Mouse (Mus musculus) MEL (cell line): ENCODE measurements at regions not wholly inside any gene's neighbourhood (a gene's known extent, or its start where the extent isn't known, plus 50 kb on each side); places are given as distances from the start of the nearest gene placed in this dataset.

Source experiments
- DNase-seq: peaks from one replicate; pipeline ENCODE4 v3.0.0; 2011; ENCODE audit warnings: low read depth, low spot score
- H3K27ac ChIP-seq: 2 replicates; pipeline ENCODE4 v1.5.1; 2012; ENCODE audit warnings: low read depth, mild to moderate bottlenecking, control low read depth, low read length, moderate library complexity; ENCODE audit not compliant: control insufficient read depth
- H3K27me3 ChIP-seq, 2 experiments: fragments of 150-350 bp in 1 of 2; sonication (generic) in 1 of 2; 2 replicates each; pipeline ENCODE4 v1.6.1; 2012; ENCODE audit warnings: low read length in 2 of 2, mild to moderate bottlenecking in 2 of 2, improper control_type of control experiment in 1 of 2, moderate library complexity in 1 of 2; ENCODE audit not compliant: insufficient read depth in 2 of 2, control insufficient read depth in 1 of 2
- H3K36me3 ChIP-seq, 2 experiments: 2 replicates each; pipeline ENCODE4 v1.6.1; 2012 to 2014; ENCODE audit warnings: low read length in 2 of 2, improper control_type of control experiment in 1 of 2, inconsistent platforms in 1 of 2, mild to moderate bottlenecking in 1 of 2; ENCODE audit not compliant: insufficient read depth in 2 of 2, control insufficient read depth in 1 of 2
- H3K4me1 ChIP-seq, 2 experiments: fragments of 150-350 bp in 1 of 2; sonication (generic) in 1 of 2; 2 replicates each; pipeline ENCODE4 v1.6.1; 2012; ENCODE audit warnings: low read length in 2 of 2, improper control_type of control experiment in 1 of 2, mild to moderate bottlenecking in 1 of 2; ENCODE audit not compliant: insufficient read depth in 2 of 2, control insufficient read depth in 1 of 2
- H3K4me3 ChIP-seq, 2 experiments: fragments of 150-350 bp in 1 of 2; sonication (generic) in 1 of 2; 2 replicates each; pipeline ENCODE4 v1.5.1; 2012; ENCODE audit warnings: low read depth in 2 of 2, low read length in 2 of 2, mild to moderate bottlenecking in 2 of 2, moderate library complexity in 2 of 2, control low read depth in 1 of 2, improper control_type of control experiment in 1 of 2; ENCODE audit not compliant: control insufficient read depth in 1 of 2, insufficient read depth in 1 of 2
- H3K79me2 ChIP-seq: 2 replicates; pipeline ENCODE4 v1.6.1; 2012; ENCODE audit warnings: mild to moderate bottlenecking, low read length, moderate library complexity; ENCODE audit not compliant: control insufficient read depth, poor library complexity, insufficient read depth
- H3K9ac ChIP-seq: 2 replicates; pipeline ENCODE4 v1.6.1; 2012; ENCODE audit warnings: low read depth, mild to moderate bottlenecking, control low read depth, low read length, moderate library complexity; ENCODE audit not compliant: control insufficient read depth, poor library complexity, severe bottlenecking
- H3K9me3 ChIP-seq: fragments of 150-350 bp; sonication (generic); replicated peaks from 2 replicates; pipeline ENCODE4 v1.6.1; 2012; ENCODE audit warnings: mild to moderate bottlenecking, low read length, improper control_type of control experiment, moderate library complexity; ENCODE audit not compliant: insufficient read depth
- ELF1 ChIP-seq: IDR thresholded peaks from 2 replicates; pipeline ENCODE4 v1.6.1; 2014; ENCODE audit warnings: low read depth, mild to moderate bottlenecking, inconsistent platforms, low read length, improper control_type of control experiment, moderate library complexity
- ETS1 ChIP-seq: IDR thresholded peaks from 2 replicates; pipeline ENCODE4 v1.6.1; 2012; ENCODE audit warnings: low read depth, mild to moderate bottlenecking, inconsistent platforms, low read length, improper control_type of control experiment, moderate library complexity
- JUND ChIP-seq: IDR thresholded peaks from 2 replicates; pipeline ENCODE4 v1.6.1; 2011; ENCODE audit warnings: low read depth, mild to moderate bottlenecking, improper control_type of control experiment, low read length
- KAT2A ChIP-seq: conservative IDR thresholded peaks from 2 replicates; pipeline ENCODE4 v1.6.1; 2012; ENCODE audit warnings: low read depth, low read length, improper control_type of control experiment, inconsistent platforms
- MYC ChIP-seq: IDR thresholded peaks from 2 replicates; pipeline ENCODE4 v1.6.1; 2011; ENCODE audit warnings: low read depth, mild to moderate bottlenecking, low read length, improper control_type of control experiment, moderate library complexity
- POLR2A ChIP-seq, 2 experiments: IDR thresholded peaks; 2 replicates each; pipeline ENCODE4 v1.6.1; 2011 to 2012; ENCODE audit warnings: low read length in 2 of 2, mild to moderate bottlenecking in 2 of 2, control low read depth in 1 of 2, improper control_type of control experiment in 1 of 2, low read depth in 1 of 2, moderate library complexity in 1 of 2; ENCODE audit not compliant: control insufficient read depth in 1 of 2, insufficient read depth in 1 of 2, poor library complexity in 1 of 2
- RCOR1 ChIP-seq: IDR thresholded peaks from 2 replicates; pipeline ENCODE4 v1.6.1; 2012; ENCODE audit warnings: low read depth, mild to moderate bottlenecking, inconsistent platforms, low read length, improper control_type of control experiment
- TBP ChIP-seq: IDR thresholded peaks from 2 replicates; pipeline ENCODE4 v1.8.0; 2011; ENCODE audit warnings: low read depth, low read length, improper control_type of control experiment
- USF1 ChIP-seq: IDR thresholded peaks from 2 replicates; pipeline ENCODE4 v1.6.1; 2014; ENCODE audit warnings: low read depth, mild to moderate bottlenecking, inconsistent platforms, low read length, improper control_type of control experiment, moderate library complexity
- USF2 ChIP-seq, 2 experiments: IDR thresholded peaks; 2 replicates each; pipeline ENCODE4 v1.6.1; 2011 to 2012; ENCODE audit warnings: improper control_type of control experiment in 2 of 2, low read length in 2 of 2, borderline replicate concordance in 1 of 2, inconsistent platforms in 1 of 2, low read depth in 1 of 2, mild to moderate bottlenecking in 1 of 2; ENCODE audit not compliant: insufficient read depth in 1 of 2
- ZC3H11A ChIP-seq: IDR thresholded peaks from 2 replicates; pipeline ENCODE4 v1.6.1; 2012; ENCODE audit warnings: low read depth, mild to moderate bottlenecking, inconsistent platforms, low read length, improper control_type of control experiment
- ZNF384 ChIP-seq: IDR thresholded peaks from 2 replicates; pipeline ENCODE4 v1.6.1; 2012; ENCODE audit warnings: low read depth, mild to moderate bottlenecking, inconsistent platforms, low read length, improper control_type of control experiment

DNA sequence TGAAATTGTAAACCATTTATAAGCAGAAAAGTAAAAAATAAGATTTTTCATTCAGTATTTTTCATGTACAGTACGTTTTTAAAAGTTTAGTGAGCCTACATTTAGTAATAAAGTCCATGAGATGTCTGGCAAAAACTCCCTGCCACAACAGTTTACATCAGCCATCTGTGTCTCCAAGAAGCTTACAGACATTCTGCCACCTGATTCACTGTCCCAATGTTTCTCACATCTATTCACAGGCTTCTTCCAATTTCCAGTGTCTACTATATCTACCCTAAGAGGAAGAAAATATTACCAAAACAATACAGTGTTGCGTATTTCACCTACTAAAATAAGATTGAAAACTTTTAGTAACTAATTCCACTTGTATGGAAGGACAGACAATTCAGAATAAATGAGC is 95.7 kb downstream of the Rasd2 start:
- Histone ChIP-seq H3K9me3 (no peaks in the 10 kb centered on the region), H3K27me3 (peaks cover 0 to 2% of the 10 kb centered on the region in 2 experiments; a peak in 2 of 4 replicates), H3K9ac (no peak overlapping the region), H3K27ac (no peak overlapping the region), H3K36me3 (no peaks in the 10 kb centered on the region), H3K4me3 (no peak overlapping the region), H3K4me1 (no peaks in the 10 kb centered on the region), H3K79me2 (no peaks in the 10 kb centered on the region)
- no peak for DNase-seq
- no peak for TF ChIP-seq USF2 (IDR thresholded peaks at IDR 0.05; ENCODE audit: borderline replicate concordance in 1 of 2, insufficient read depth in 1 of 2, low read depth in 1 of 2, low read length in 2 of 2)
- TF ChIP-seq ZC3H11A: no peak
- no peak for TF ChIP-seq ELF1
- TF ChIP-seq USF1: no peak
- TF ChIP-seq POLR2A (IDR thresholded peaks at IDR 0.05; ENCODE audit: control insufficient read depth in 1 of 2, insufficient read depth in 1 of 2, low read depth in 1 of 2, low read length in 2 of 2, poor library complexity in 1 of 2): no peak

DNA sequence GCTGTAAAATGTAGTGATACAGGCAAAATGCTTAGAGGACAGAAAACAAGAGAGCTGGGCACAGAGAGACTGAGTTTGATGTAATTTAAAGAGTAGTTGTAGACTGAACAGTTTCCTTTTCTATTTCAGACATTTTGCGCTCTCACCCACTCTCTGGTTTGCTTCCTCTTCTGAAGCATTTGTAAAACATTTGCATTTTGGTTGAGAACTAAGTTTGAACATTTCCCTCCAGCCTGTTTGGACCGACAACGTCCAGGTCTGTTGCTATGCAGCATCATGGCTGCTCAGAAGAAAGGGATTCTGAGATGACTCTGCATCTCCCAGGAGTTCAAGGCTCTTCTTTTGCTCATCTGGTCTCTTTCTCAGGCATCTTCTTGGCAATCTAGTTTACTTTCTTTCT is 78.2 kb downstream of the Rasd2 start:
- no peak overlapping the region for H3K27ac ChIP-seq
- no peak overlapping the region for H3K9ac ChIP-seq
- H3K4me1 ChIP-seq: no peaks in the 10 kb centered on the region
- no peaks in the 10 kb centered on the region for H3K9me3 ChIP-seq
- H3K79me2 ChIP-seq: no peaks in the 10 kb centered on the region
- DNase-seq: no peak
- no peaks in the 10 kb centered on the region for H3K27me3 ChIP-seq
- TF ChIP-seq ETS1 (no peak), RCOR1 (no peak), TBP (no peak), JUND (no peak), POLR2A (IDR thresholded peaks at IDR 0.05; ENCODE audit: control insufficient read depth in 1 of 2, insufficient read depth in 1 of 2, low read depth in 1 of 2, low read length in 2 of 2, poor library complexity in 1 of 2) (no peak), ZNF384 (no peak), KAT2A (no peak), ELF1 (no peak)
- no peak overlapping the region for H3K4me3 ChIP-seq
- H3K36me3 ChIP-seq: no peaks in the 10 kb centered on the region

DNA sequence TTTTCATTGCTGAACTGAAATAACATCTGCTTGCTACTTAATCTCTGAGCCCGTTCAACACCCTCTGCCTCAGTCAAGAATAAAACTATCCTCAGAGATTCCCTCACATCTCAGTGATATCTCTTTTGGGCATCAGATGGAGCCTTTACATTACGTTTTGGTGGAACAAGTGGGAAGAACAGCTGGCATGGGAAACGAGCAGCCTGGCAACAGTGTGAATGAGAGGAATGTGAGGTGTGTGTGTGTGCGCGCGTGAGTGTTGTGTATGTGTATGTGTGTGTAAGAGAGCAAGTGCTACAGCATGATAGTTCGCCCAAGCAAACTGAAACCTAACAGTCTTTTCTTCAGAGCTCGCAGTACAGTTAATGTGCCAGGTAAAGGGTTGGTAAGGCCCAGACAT is 76.2 kb downstream of the Rasd2 start:
- Histone ChIP-seq H3K36me3 (no peaks in the 10 kb centered on the region), H3K9me3 (no peaks in the 10 kb centered on the region), H3K4me1 (no peaks in the 10 kb centered on the region), H3K4me3 (no peak overlapping the region)
- TF ChIP-seq MYC: no peak
- TF ChIP-seq, all 39 proteins: peak for 0
- H3K27ac ChIP-seq: no peak overlapping the region
- H3K79me2 ChIP-seq: no peaks in the 10 kb centered on the region
- H3K9ac ChIP-seq: no peak overlapping the region
- no peak for DNase-seq
- H3K27me3 ChIP-seq: no peaks in the 10 kb centered on the region
